Mouse (Mus musculus): ENCODE measurements around the gene Iqca. TPM values are rescaled to one million over a fixed set of nuclear protein-coding genes. Genes with fewer than 3 reads are reported as not detected.

Gene Iqca
- polyA plus RNA-seq, 1 experiment from 2014 or later: 6.9 TPM

- H3K4me2 ChIP-seq (replicated peaks): no peak overlapping the region
- no peak overlapping the region for H3K4me3 ChIP-seq (replicated peaks)
- H3K27me3 ChIP-seq: no peaks in the 10 kb centered on the region
- peaks cover 20% of the 10 kb centered on the region for H3K4me1 ChIP-seq
- H3K27ac ChIP-seq (replicated peaks): no peak overlapping the region
- no peak for ATAC-seq (ENCODE audit: insufficient number of reproducible peaks, low FRiP score, low TSS enrichment, low read depth)
- no peaks in the 10 kb centered on the region for H3K9me3 ChIP-seq (replicated peaks)
- no peaks in the 10 kb centered on the region for H3K36me3 ChIP-seq
- H3K9ac ChIP-seq: no peak overlapping the region
- 75% methylated on average over 11 of the region's 11 CpGs for WGBS
Observed at GRCm38 (mm10) chr1:90132402-90132801, 20.8 kb downstream of the Iqca start.

DNA sequence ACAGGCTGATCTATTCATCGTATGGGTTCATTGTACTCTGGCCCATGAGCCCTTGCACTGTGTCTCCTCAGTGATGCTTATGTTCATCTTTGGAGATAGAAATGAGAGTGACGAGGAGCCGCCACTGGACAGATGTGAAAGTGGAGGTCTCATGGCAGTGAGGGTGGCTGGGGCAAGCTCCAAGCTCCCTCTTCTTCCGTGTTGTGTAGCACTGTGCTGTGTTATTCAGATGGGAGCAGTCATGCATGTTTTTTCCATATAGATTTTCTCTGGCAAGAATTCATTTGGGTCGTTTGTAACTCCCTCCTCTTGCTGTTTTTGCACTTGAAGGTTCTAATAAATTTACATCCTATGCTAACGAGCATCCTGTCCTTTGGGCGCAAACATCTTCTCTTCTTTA lies 21.2 kb downstream of the Iqca start:
- no peaks in the 10 kb centered on the region for H3K36me3 ChIP-seq
- 73% methylated on average over 7 of the region's 7 CpGs for WGBS
- H3K4me1 ChIP-seq: peaks cover 20% of the 10 kb centered on the region
- no peak overlapping the region for H3K4me2 ChIP-seq (replicated peaks)
- no peak for ATAC-seq (ENCODE audit: insufficient number of reproducible peaks, low FRiP score, low TSS enrichment, low read depth)
- H3K27me3 ChIP-seq: no peaks in the 10 kb centered on the region
- no peak overlapping the region for H3K4me3 ChIP-seq (replicated peaks)
- no peaks in the 10 kb centered on the region for H3K9me3 ChIP-seq (replicated peaks)
- H3K9ac ChIP-seq: no peak overlapping the region
- H3K27ac ChIP-seq (replicated peaks): no peak overlapping the region

DNA sequence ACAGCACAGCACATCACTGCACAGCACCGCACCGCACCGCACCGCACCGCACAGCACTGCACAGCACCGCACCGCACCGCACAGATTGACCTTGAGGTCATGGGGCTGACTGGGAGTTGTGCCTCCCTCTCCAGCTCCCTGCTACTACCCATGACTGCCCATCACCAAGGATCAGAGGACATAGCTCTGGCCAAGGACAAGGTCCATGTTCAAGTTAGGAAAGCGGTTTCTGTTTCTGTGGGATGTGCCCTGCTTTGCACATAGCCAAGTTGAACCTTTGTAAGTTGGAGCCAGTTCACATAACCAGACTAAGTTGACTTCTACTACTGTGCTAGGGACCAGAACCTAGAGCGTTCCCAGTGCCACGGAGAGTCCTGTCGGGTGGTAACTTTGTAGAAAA lies 28.6 kb downstream of the Iqca start:
- Histone ChIP-seq H3K9ac (no peak overlapping the region), H3K9me3 (replicated peaks) (no peaks in the 10 kb centered on the region), H3K4me2 (replicated peaks) (no peak overlapping the region), H3K4me3 (replicated peaks) (no peak overlapping the region), H3K27ac (replicated peaks) (no peak overlapping the region), H3K4me1 (peaks cover 7% of the 10 kb centered on the region; the same call in 1 of the 2 replicates), H3K36me3 (no peaks in the 10 kb centered on the region), H3K27me3 (no peaks in the 10 kb centered on the region)
- ATAC-seq (ENCODE audit: insufficient number of reproducible peaks, low FRiP score, low TSS enrichment, low read depth): no peak
- WGBS: 95% methylated on average over 12 of the region's 12 CpGs

- no peak overlapping the region for H3K27ac ChIP-seq (replicated peaks)
- no peak overlapping the region for H3K9ac ChIP-seq
- H3K4me2 ChIP-seq (replicated peaks): no peak overlapping the region
- 55% methylated on average over 6 of the region's 6 CpGs for WGBS
- 0 out of 2 replicates have a peak, but pooled peaks cover 5% of the 10 kb centered on the region for H3K4me1 ChIP-seq
- H3K4me3 ChIP-seq (replicated peaks): no peak overlapping the region
- no peak for ATAC-seq (ENCODE audit: insufficient number of reproducible peaks, low FRiP score, low TSS enrichment, low read depth)
- no peaks in the 10 kb centered on the region for H3K36me3 ChIP-seq
- no peaks in the 10 kb centered on the region for H3K9me3 ChIP-seq (replicated peaks)
- no peaks in the 10 kb centered on the region for H3K27me3 ChIP-seq
Observed at GRCm38 (mm10) chr1:90120706-90121105, 32.5 kb downstream of the Iqca start.

GRCm38 (mm10) chr1:90119214-90119613 lies 34.0 kb downstream of the Iqca start:
- 87% methylated on average over 12 of the region's 12 CpGs for WGBS
- H3K4me1 ChIP-seq: 0 out of 2 replicates have a peak, but pooled peaks cover 11% of the 10 kb centered on the region
- H3K27ac ChIP-seq (replicated peaks): no peak overlapping the region
- H3K4me2 ChIP-seq (replicated peaks): no peak overlapping the region
- no peak for ATAC-seq (ENCODE audit: insufficient number of reproducible peaks, low FRiP score, low TSS enrichment, low read depth)
- no peaks in the 10 kb centered on the region for H3K36me3 ChIP-seq
- no peak overlapping the region for H3K9ac ChIP-seq
- no peaks in the 10 kb centered on the region for H3K27me3 ChIP-seq
- H3K4me3 ChIP-seq (replicated peaks): no peak overlapping the region
- no peaks in the 10 kb centered on the region for H3K9me3 ChIP-seq (replicated peaks)

DNA sequence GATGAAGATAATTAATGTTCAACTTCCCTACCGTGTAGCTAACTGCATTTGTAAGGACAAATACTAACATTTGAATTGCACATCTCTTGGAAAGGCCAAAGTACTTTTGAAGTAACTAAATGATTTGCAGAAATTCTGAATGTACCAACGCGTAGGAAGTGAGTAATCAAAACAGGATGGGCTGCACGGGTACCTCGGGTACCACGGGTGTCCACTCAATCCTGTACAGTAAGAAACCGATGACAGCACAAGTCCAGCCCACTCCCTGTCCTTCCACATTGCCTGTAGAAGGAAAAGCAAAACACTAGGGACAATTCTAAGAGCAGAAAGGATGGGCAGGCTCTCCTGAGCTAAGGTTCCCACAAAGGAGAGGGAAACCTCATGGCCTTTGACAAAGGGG lies 36.0 kb downstream of the Iqca start:
- Histone ChIP-seq H3K36me3 (no peaks in the 10 kb centered on the region), H3K27me3 (no peaks in the 10 kb centered on the region), H3K9ac (no peak overlapping the region), H3K4me1 (0 out of 2 replicates have a peak, but pooled peaks cover 13% of the 10 kb centered on the region), H3K9me3 (replicated peaks) (no peaks in the 10 kb centered on the region), H3K4me2 (replicated peaks) (no peak overlapping the region), H3K4me3 (replicated peaks) (no peak overlapping the region), H3K27ac (replicated peaks) (no peak overlapping the region)
- WGBS: 50% methylated on average over 7 of the region's 7 CpGs
- no peak for ATAC-seq (ENCODE audit: insufficient number of reproducible peaks, low FRiP score, low TSS enrichment, low read depth)

- Histone ChIP-seq H3K36me3 (no peaks in the 10 kb centered on the region), H3K9me3 (replicated peaks) (no peaks in the 10 kb centered on the region)
- no peak for ATAC-seq (ENCODE audit: insufficient number of reproducible peaks, low FRiP score, low TSS enrichment, low read depth)
Observed at GRCm38 (mm10) chr1:90114586-90114985, 38.6 kb downstream of the Iqca start.

GRCm38 (mm10) chr1:90113655-90114244 lies 39.5 kb downstream of the Iqca start:
- H3K9me3 ChIP-seq (replicated peaks): no peaks in the 10 kb centered on the region
- no peak overlapping the region for H3K9ac ChIP-seq
- H3K27ac ChIP-seq (replicated peaks): no peak overlapping the region
- H3K4me3 ChIP-seq (replicated peaks): no peak overlapping the region
- ATAC-seq (ENCODE audit: insufficient number of reproducible peaks, low FRiP score, low TSS enrichment, low read depth): no peak
- no peaks in the 10 kb centered on the region for H3K27me3 ChIP-seq
- no peaks in the 10 kb centered on the region for H3K36me3 ChIP-seq
- 0 out of 2 replicates have a peak, but pooled peaks cover 13% of the 10 kb centered on the region for H3K4me1 ChIP-seq
- H3K4me2 ChIP-seq (replicated peaks): no peak overlapping the region
- 78% methylated on average over 6 of the region's 6 CpGs for WGBS

More at GRCm38 (mm10) chr1:90114586-90114985, 38.6 kb downstream of the Iqca start:
- 0 out of 2 replicates have a peak, but pooled peaks cover 13% of the 10 kb centered on the region for H3K4me1 ChIP-seq
- no peak overlapping the region for H3K9ac ChIP-seq
- no peaks in the 10 kb centered on the region for H3K27me3 ChIP-seq
- no peak overlapping the region for H3K27ac ChIP-seq (replicated peaks)
- WGBS: 69% methylated on average over 5 of the region's 5 CpGs
- no peak overlapping the region for H3K4me2 ChIP-seq (replicated peaks)
- no peak overlapping the region for H3K4me3 ChIP-seq (replicated peaks)

- no peak overlapping the region for H3K4me2 ChIP-seq (replicated peaks)
- H3K4me3 ChIP-seq (replicated peaks): no peak overlapping the region
- no peaks in the 10 kb centered on the region for H3K36me3 ChIP-seq
- H3K27ac ChIP-seq (replicated peaks): no peak overlapping the region
- H3K27me3 ChIP-seq: no peaks in the 10 kb centered on the region
- ATAC-seq (ENCODE audit: insufficient number of reproducible peaks, low FRiP score, low TSS enrichment, low read depth): no peak
- WGBS: 89% methylated on average over 2 of the region's 2 CpGs
- H3K9me3 ChIP-seq (replicated peaks): no peaks in the 10 kb centered on the region
- no peak overlapping the region for H3K9ac ChIP-seq
- 0 out of 2 replicates have a peak, but pooled peaks cover 13% of the 10 kb centered on the region for H3K4me1 ChIP-seq
Observed at GRCm38 (mm10) chr1:90112669-90113068, 40.5 kb downstream of the Iqca start.

- Histone ChIP-seq H3K36me3 (no peaks in the 10 kb centered on the region), H3K9ac (no peak overlapping the region), H3K9me3 (replicated peaks) (no peaks in the 10 kb centered on the region), H3K27me3 (no peaks in the 10 kb centered on the region), H3K4me2 (replicated peaks) (no peak overlapping the region), H3K4me3 (replicated peaks) (no peak overlapping the region), H3K27ac (replicated peaks) (no peak overlapping the region), H3K4me1 (0 out of 2 replicates have a peak, but pooled peaks cover 13% of the 10 kb centered on the region)
- 26% methylated on average over 2 of the region's 2 CpGs for WGBS
- ATAC-seq (ENCODE audit: insufficient number of reproducible peaks, low FRiP score, low TSS enrichment, low read depth): peak; percentile 82
Observed at GRCm38 (mm10) chr1:90111198-90111839, 41.9 kb downstream of the Iqca start.

GRCm38 (mm10) chr1:90103896-90104487 lies 49.2 kb downstream of the Iqca start:
- no peaks in the 10 kb centered on the region for H3K36me3 ChIP-seq
- no peak overlapping the region for H3K4me2 ChIP-seq (replicated peaks)
- H3K27me3 ChIP-seq: no peaks in the 10 kb centered on the region
- ATAC-seq (ENCODE audit: insufficient number of reproducible peaks, low FRiP score, low TSS enrichment, low read depth): no peak
- no peak overlapping the region for H3K4me3 ChIP-seq (replicated peaks)
- H3K9me3 ChIP-seq (replicated peaks): no peaks in the 10 kb centered on the region
- peaks cover 13% of the 10 kb centered on the region for H3K4me1 ChIP-seq
- H3K9ac ChIP-seq: no peak overlapping the region
- WGBS: 73% methylated on average over 8 of the region's 8 CpGs
- no peak overlapping the region for H3K27ac ChIP-seq (replicated peaks)
